Mouse (Mus musculus) neural tube, embryonic 14.5 days (tissue): ENCODE results near the gene Ddx49. TPM values are rescaled to one million over a fixed set of nuclear protein-coding genes. Genes with fewer than 3 reads are reported as not detected.

Source experiments
- ATAC-seq: fragments of 200-750 bp; cut with Nextera tagmentation; 2 replicates; pipeline ENCODE4 v1.8.0; 2017; ENCODE audit warnings: low read depth, mild to moderate bottlenecking, moderate TSS enrichment, moderate library complexity
- H3K27ac ChIP-seq: fragments of 300-500 bp; sonication (generic); 2 replicates; pipeline ENCODE4 v1.5.1; 2014; ENCODE audit warnings: low read depth, mild to moderate bottlenecking, control low read depth, low read length, moderate library complexity, mixed read lengths
- H3K27me3 ChIP-seq: fragments of 300-500 bp; sonication (generic); 2 replicates; pipeline ENCODE4 v1.6.1; 2014; ENCODE audit warnings: low read length; ENCODE audit not compliant: control insufficient read depth, insufficient read depth
- H3K36me3 ChIP-seq: fragments of 300-500 bp; sonication (generic); 2 replicates; pipeline ENCODE4 v1.6.1; 2014; ENCODE audit warnings: low read length, mixed read lengths; ENCODE audit not compliant: control insufficient read depth, insufficient read depth
- H3K4me1 ChIP-seq: fragments of 300-500 bp; sonication (generic); 2 replicates; pipeline ENCODE4 v1.6.1; 2014; ENCODE audit warnings: low read length; ENCODE audit not compliant: control insufficient read depth, insufficient read depth
- H3K4me2 ChIP-seq: fragments of 300-500 bp; sonication (generic); 2 replicates; pipeline ENCODE4 v1.6.1; 2014; ENCODE audit warnings: mild to moderate bottlenecking, low read depth, low read length, control low read depth
- H3K4me3 ChIP-seq: fragments of 300-500 bp; sonication (generic); 2 replicates; pipeline ENCODE4 v1.5.1; 2014; ENCODE audit warnings: low read depth, low read length, control low read depth, mixed read lengths
- H3K9ac ChIP-seq: fragments of 300-500 bp; sonication (generic); replicated peaks from 2 replicates; pipeline ENCODE4 v1.6.1; 2014; ENCODE audit warnings: low read depth, mild to moderate bottlenecking, control low read depth, low read length, mixed read lengths
- H3K9me3 ChIP-seq: fragments of 300-500 bp; sonication (generic); 2 replicates; pipeline ENCODE4 v1.6.1; 2016; ENCODE audit warnings: low read length; ENCODE audit not compliant: control insufficient read depth
- WGBS: fragments of 180-500 bp; shearing (Covaris S2); extraction: QIAGEN DNeasy Blood & Tissue Kit; methylation state at CpG from one replicate; pipeline ENCODE4 v1.1.7; 2014; 5-methylcytosine and 5-hydroxymethylcytosine counted together
- polyA plus RNA-seq: library from polyadenylated mRNA; unstranded; fragments of >200 nt; fragmentation: Nextera tagmentation; extraction: Ambion mirVana; gene quantifications from 2 replicates; pipeline ENCODE4 v1.2.1, GENCODE M21; 2014

The Ddx49 gene
- polyA plus RNA-seq, 1 experiment from 2014 or later, result 45.9 TPM

DNA sequence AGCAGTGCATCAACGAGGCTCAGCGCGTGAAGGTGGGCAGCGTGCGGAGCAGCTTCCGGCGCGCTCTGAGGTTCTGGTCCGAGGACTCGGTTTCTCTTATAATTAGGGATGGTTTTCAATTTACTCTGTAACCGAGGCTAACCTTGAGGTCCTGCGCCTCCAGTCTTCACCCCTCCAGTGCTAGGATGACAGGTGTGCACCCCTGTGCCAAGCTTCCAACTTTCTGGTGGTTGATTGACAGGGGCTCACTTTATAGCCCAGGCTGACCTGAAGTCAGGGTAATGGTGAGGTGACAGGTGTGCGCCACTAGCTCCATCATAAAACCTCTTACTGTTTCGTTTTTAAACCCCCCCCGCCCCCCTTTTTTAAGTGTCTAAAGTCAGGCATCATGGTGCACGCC, 612 bp upstream of the Ddx49 start:
- peak overlapping the region; percentile 70 for H3K9ac ChIP-seq
- 6% methylated on average over 16 of the region's 16 CpGs for WGBS
- peak overlapping the region; percentile 97 for H3K4me2 ChIP-seq
- peak overlapping the region; percentile 85 for H3K4me3 ChIP-seq
- ATAC-seq, result peak; percentile 55
- peak overlapping the region; percentile 56 for H3K27ac ChIP-seq
- H3K36me3 ChIP-seq, result peaks cover 44% of the 10 kb centered on the region
- H3K27me3 ChIP-seq, result no peaks in the 10 kb centered on the region
- H3K9me3 ChIP-seq, result no peaks in the 10 kb centered on the region
- peaks cover 19% of the 10 kb centered on the region for H3K4me1 ChIP-seq

DNA sequence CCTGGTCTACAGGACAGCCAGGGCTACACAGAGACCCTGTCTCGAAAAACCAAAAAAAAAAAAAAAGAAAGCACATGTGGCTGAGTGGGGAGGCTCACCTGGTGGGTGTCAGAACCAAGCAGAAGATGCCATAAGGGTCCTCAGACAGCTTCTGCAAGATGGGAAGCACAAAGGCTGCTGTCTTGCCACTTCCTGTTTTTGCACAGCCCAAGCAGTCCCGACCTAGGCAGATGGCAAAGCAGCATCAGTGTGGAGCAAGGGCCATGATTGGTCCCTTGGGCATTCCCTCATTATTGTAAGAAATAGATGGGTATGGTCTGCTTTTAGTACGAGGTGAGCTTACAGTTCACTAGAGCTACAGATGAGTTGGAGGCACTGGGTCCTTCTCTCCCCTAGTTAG, 1.4 kb downstream of the Ddx49 start:
- H3K9me3 ChIP-seq, result no peaks in the 10 kb centered on the region
- no peak overlapping the region for H3K9ac ChIP-seq
- WGBS, result 69% methylated on average over 3 of the region's 3 CpGs
- no peak overlapping the region for H3K4me2 ChIP-seq
- H3K4me1 ChIP-seq, result peaks cover 19% of the 10 kb centered on the region
- H3K27ac ChIP-seq, result no peak overlapping the region
- H3K27me3 ChIP-seq, result no peaks in the 10 kb centered on the region
- H3K4me3 ChIP-seq, result no peak overlapping the region
- ATAC-seq, result no peak
- H3K36me3 ChIP-seq, result peaks cover 40% of the 10 kb centered on the region

- Histone ChIP-seq H3K9me3 (no peaks in the 10 kb centered on the region), H3K27ac (no peak overlapping the region), H3K36me3 (peaks cover 66% of the 10 kb centered on the region), H3K4me2 (no peak overlapping the region), H3K9ac (no peak overlapping the region), H3K4me1 (no peaks in the 10 kb centered on the region), H3K27me3 (no peaks in the 10 kb centered on the region), H3K4me3 (no peak overlapping the region)
- 83% methylated on average over 5 of the region's 5 CpGs for WGBS
- no peak for ATAC-seq
These were observed 8.3 kb downstream of the Ddx49 start for GRCm38 (mm10) chr8:70293988-70294405.

DNA sequence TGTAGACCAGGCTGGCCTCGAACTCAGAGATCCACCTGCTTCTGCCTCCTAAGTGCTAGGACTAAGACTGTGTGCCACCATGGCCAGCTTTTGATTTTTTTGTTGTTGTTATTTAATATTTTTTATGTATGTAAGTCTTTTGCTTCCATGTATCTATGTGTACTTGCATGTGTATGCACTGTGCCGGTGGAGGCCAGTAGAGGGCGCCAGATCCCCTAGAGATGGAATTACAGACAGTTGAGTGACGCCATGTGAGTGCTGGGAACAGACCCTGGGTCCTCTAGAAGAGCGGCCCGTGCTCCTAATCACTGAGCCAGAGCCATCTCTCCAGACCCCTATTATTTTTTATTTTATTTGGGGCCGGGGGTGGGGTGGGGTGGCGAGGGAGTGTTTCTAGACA, 15.6 kb downstream of the Ddx49 start:
- H3K4me2 ChIP-seq, result no peak overlapping the region
- 90% methylated on average over 8 of the region's 8 CpGs for WGBS
- H3K9ac ChIP-seq, result no peak overlapping the region
- H3K36me3 ChIP-seq, result peaks cover 18% of the 10 kb centered on the region; the same call in 1 of the 2 replicates
- 0 out of 2 replicates have a peak, but pooled peaks cover 7% of the 10 kb centered on the region for H3K4me1 ChIP-seq
- no peak overlapping the region for H3K27ac ChIP-seq
- ATAC-seq, result no peak
- no peak overlapping the region for H3K4me3 ChIP-seq
- no peaks in the 10 kb centered on the region for H3K9me3 ChIP-seq
- no peaks in the 10 kb centered on the region for H3K27me3 ChIP-seq

- Histone ChIP-seq H3K4me3 (no peak overlapping the region), H3K36me3 (peaks cover 16% of the 10 kb centered on the region; the same call in 1 of the 2 replicates), H3K9ac (no peak overlapping the region), H3K4me1 (0 out of 2 replicates have a peak, but pooled peaks cover 7% of the 10 kb centered on the region), H3K27ac (no peak overlapping the region), H3K27me3 (no peaks in the 10 kb centered on the region), H3K9me3 (no peaks in the 10 kb centered on the region), H3K4me2 (no peak overlapping the region)
- WGBS, result 96% methylated on average over 15 of the region's 15 CpGs
- no peak for ATAC-seq
These were observed 17.0 kb downstream of the Ddx49 start for GRCm38 (mm10) chr8:70285304-70285703.

DNA sequence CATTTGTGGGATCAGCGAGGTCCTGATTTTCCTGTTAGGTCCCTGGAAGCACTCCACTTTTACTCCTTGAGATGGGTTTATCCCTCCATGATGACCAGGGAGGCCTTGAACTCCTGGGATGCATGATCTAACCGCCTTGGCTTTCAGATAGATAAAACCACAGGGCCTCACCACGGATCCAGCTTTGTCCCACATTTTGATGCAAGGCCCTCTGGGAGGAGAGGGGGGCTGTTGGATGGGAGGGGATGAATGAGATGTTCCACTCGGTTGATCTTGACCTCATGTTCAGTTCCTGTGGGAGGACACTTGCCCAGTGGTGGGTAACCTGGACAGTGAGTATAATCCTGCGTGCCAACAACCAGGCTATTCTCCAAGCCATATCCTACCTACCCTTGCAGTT, 17.9 kb downstream of the Ddx49 start:
- Histone ChIP-seq H3K36me3 (peaks cover 10% of the 10 kb centered on the region; the same call in 1 of the 2 replicates), H3K4me1 (0 out of 2 replicates have a peak, but pooled peaks cover 7% of the 10 kb centered on the region), H3K9ac (no peak overlapping the region), H3K9me3 (no peaks in the 10 kb centered on the region), H3K27me3 (no peaks in the 10 kb centered on the region), H3K27ac (no peak overlapping the region), H3K4me3 (no peak overlapping the region), H3K4me2 (no peak overlapping the region)
- WGBS, result 77% methylated on average over 5 of the region's 5 CpGs
- no peak for ATAC-seq

DNA sequence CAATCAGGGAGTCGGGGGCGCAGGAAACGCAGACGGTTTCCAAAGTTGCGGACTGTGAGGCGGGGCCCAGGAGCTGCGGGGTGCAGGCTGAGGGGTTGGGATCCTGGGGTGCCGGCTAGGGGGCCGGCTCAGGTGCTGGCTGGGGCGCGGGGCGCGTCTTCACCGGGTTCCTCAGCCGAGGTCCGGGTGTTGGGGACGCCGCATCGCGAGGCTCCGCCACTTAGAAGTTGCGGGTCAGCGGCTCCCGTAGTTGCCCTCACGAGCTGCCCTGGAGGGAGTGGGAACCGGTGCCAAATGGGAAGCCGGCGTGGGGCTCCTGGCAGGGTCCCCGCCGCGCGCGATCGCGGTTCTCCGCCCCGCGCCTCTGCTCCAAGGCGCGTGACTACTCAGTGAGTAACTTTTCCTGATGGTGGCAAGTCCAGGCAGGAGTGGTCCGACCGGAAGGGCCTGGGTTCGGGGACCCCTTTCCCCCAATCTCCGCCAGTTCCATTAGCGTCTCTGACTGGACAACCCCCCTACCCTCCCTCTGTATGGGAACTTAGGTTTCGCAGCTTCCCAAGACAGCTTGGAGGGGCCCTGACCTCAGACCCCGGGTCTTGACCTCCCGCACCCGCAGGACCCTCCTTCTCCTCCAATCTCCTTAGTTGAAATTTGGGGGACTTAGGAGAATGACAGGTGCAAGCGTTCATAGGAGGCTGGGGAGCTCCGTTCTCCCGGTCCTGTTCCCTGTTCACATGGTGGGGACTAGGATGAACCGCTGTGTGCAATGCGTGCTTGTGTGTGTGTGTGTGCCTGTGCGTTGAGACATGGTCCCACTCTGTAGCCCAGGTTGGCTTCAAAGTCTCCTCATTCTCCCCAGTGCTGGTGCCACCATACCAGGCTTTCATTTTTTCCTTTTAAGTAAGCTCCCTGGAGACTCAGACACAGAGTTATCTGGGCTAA, 18.9 kb downstream of the Ddx49 start:
- H3K4me2 ChIP-seq, result peak overlapping the region; percentile 52
- H3K4me3 ChIP-seq, result peak overlapping the region; percentile 77
- ATAC-seq, result peak; percentile 70
- H3K27ac ChIP-seq, result peak overlapping the region; percentile 39; the same call in 1 of the 2 replicates
- peaks cover 7% of the 10 kb centered on the region; the same call in 1 of the 2 replicates for H3K36me3 ChIP-seq
- under 1% methylated on average over 50 of the region's 55 CpGs for WGBS
- peak overlapping the region; percentile 80 for H3K9ac ChIP-seq
- no peaks in the 10 kb centered on the region for H3K27me3 ChIP-seq
- H3K9me3 ChIP-seq, result no peaks in the 10 kb centered on the region
- H3K4me1 ChIP-seq, result 0 out of 2 replicates have a peak, but pooled peaks cover 7% of the 10 kb centered on the region

- ATAC-seq, result peak; percentile 87
- Histone ChIP-seq H3K9ac (peak within 1 kb of the TSS; percentile 80), H3K4me3 (peak within 1 kb of the TSS; percentile 77), H3K27ac (peak within 1 kb of the TSS; percentile 39; the same call in 1 of the 2 replicates), H3K4me2 (peak within 1 kb of the TSS; percentile 52), H3K36me3 (peaks cover 7% of the 10 kb centered on the region; the same call in 1 of the 2 replicates), H3K9me3 (no peaks in the 10 kb centered on the region), H3K4me1 (0 out of 2 replicates have a peak, but pooled peaks cover 7% of the 10 kb centered on the region), H3K27me3 (no peaks in the 10 kb centered on the region)
- WGBS, result under 1% methylated on average over 18 of the region's 36 CpGs
These were observed 19.6 kb downstream of the Ddx49 start, which contains the start of gene Homer3 for GRCm38 (mm10) chr8:70282603-70283135. Gene Homer3 (plus strand): TSS chr8:70282827.
